Mouse (Mus musculus): ENCODE data around the gene Abcb6. TPM values are rescaled to one million over a fixed set of nuclear protein-coding genes. Genes with fewer than 3 reads are reported as not detected.

The Abcb6 gene
- polyA plus RNA-seq, 1 experiment from 2014 or later, result 29.5 TPM

GRCm38 (mm10) chr1:75138448-75138847 is 41.7 kb downstream of the Abcb6 start:
- Histone ChIP-seq H3K9ac (no peak overlapping the region), H3K27me3 (no peaks in the 10 kb centered on the region), H3K27ac (no peak overlapping the region), H3K4me2 (no peak overlapping the region), H3K36me3 (peaks cover 47% of the 10 kb centered on the region), H3K9me3 (no peaks in the 10 kb centered on the region), H3K4me3 (no peak overlapping the region), H3K4me1 (peaks cover 15% of the 10 kb centered on the region)
- 94% methylated on average over 2 of the region's 2 CpGs for WGBS
- no peak for ATAC-seq (ENCODE audit: insufficient number of reproducible peaks, low FRiP score, low TSS enrichment, low read depth)

GRCm38 (mm10) chr1:75136730-75137129 is 43.5 kb downstream of the Abcb6 start:
- Histone ChIP-seq H3K9me3 (no peaks in the 10 kb centered on the region), H3K9ac (no peak overlapping the region), H3K4me1 (peaks cover 13% of the 10 kb centered on the region), H3K4me2 (no peak overlapping the region), H3K27me3 (no peaks in the 10 kb centered on the region), H3K36me3 (peaks cover 47% of the 10 kb centered on the region), H3K27ac (no peak overlapping the region), H3K4me3 (no peak overlapping the region)
- no peak for ATAC-seq (ENCODE audit: insufficient number of reproducible peaks, low FRiP score, low TSS enrichment, low read depth)
- 55% methylated on average over 3 of the region's 3 CpGs for WGBS

- 71% methylated on average over 6 of the region's 6 CpGs for WGBS
- Histone ChIP-seq H3K27me3 (no peaks in the 10 kb centered on the region), H3K9ac (no peak overlapping the region), H3K4me2 (no peak overlapping the region), H3K9me3 (no peaks in the 10 kb centered on the region), H3K36me3 (peaks cover 47% of the 10 kb centered on the region), H3K4me1 (peaks cover 12% of the 10 kb centered on the region), H3K4me3 (no peak overlapping the region), H3K27ac (no peak overlapping the region)
- ATAC-seq (ENCODE audit: insufficient number of reproducible peaks, low FRiP score, low TSS enrichment, low read depth), result no peak
Observed at GRCm38 (mm10) chr1:75136293-75136692, 43.9 kb downstream of the Abcb6 start.

- Histone ChIP-seq H3K9me3 (no peaks in the 10 kb centered on the region), H3K36me3 (peaks cover 35% of the 10 kb centered on the region), H3K4me1 (no peaks in the 10 kb centered on the region), H3K4me2 (no peak within 1 kb of the TSS), H3K27ac (no peak within 1 kb of the TSS), H3K27me3 (no peaks in the 10 kb centered on the region), H3K4me3 (no peak within 1 kb of the TSS), H3K9ac (no peak within 1 kb of the TSS)
- WGBS, result 62% methylated on average over 12 of the region's 12 CpGs
- ATAC-seq (ENCODE audit: insufficient number of reproducible peaks, low FRiP score, low TSS enrichment, low read depth), result no peak
Observed at GRCm38 (mm10) chr1:75133421-75134207, 46.6 kb downstream of the Abcb6 start, which contains the start of gene Slc23a3. Gene Slc23a3, minus strand, starts transcription at chr1:75133890.

GRCm38 (mm10) chr1:75128641-75129040 is 51.6 kb downstream of the Abcb6 start:
- H3K9ac ChIP-seq, result no peak overlapping the region
- H3K4me2 ChIP-seq, result no peak overlapping the region
- no peaks in the 10 kb centered on the region for H3K36me3 ChIP-seq
- H3K4me1 ChIP-seq, result peaks cover 9% of the 10 kb centered on the region
- H3K9me3 ChIP-seq, result no peaks in the 10 kb centered on the region
- no peak for ATAC-seq (ENCODE audit: insufficient number of reproducible peaks, low FRiP score, low TSS enrichment, low read depth)
- H3K4me3 ChIP-seq, result no peak overlapping the region
- 79% methylated on average over 3 of the region's 3 CpGs for WGBS
- H3K27me3 ChIP-seq, result no peaks in the 10 kb centered on the region
- no peak overlapping the region for H3K27ac ChIP-seq

- Histone ChIP-seq H3K9ac (no peak overlapping the region), H3K4me2 (peak overlapping the region; percentile 65), H3K27ac (peak overlapping the region; percentile 98), H3K36me3 (no peaks in the 10 kb centered on the region), H3K9me3 (no peaks in the 10 kb centered on the region), H3K27me3 (no peaks in the 10 kb centered on the region), H3K4me1 (peaks cover 9% of the 10 kb centered on the region), H3K4me3 (peak overlapping the region; percentile 63)
- ATAC-seq (ENCODE audit: insufficient number of reproducible peaks, low FRiP score, low TSS enrichment, low read depth), result no peak
- WGBS, result 31% methylated on average over 5 of the region's 5 CpGs
Observed at GRCm38 (mm10) chr1:75125418-75125817, 54.8 kb downstream of the Abcb6 start.

- peak within 1 kb of the TSS; percentile 60 for H3K9ac ChIP-seq
- H3K4me2 ChIP-seq, result peak within 1 kb of the TSS; percentile 65
- H3K4me1 ChIP-seq, result peaks cover 9% of the 10 kb centered on the region
- H3K9me3 ChIP-seq, result no peaks in the 10 kb centered on the region
- no peaks in the 10 kb centered on the region for H3K27me3 ChIP-seq
- WGBS, result 1% methylated on average over 56 of the region's 56 CpGs
- ATAC-seq (ENCODE audit: insufficient number of reproducible peaks, low FRiP score, low TSS enrichment, low read depth), result peak; percentile 97
- H3K27ac ChIP-seq, result peak within 1 kb of the TSS; percentile 98
- H3K4me3 ChIP-seq, result peak within 1 kb of the TSS; percentile 63
- no peaks in the 10 kb centered on the region for H3K36me3 ChIP-seq
Observed at GRCm38 (mm10) chr1:75124346-75125321, 55.6 kb downstream of the Abcb6 start, which contains the start of gene Nhej1. Gene Nhej1, minus strand, starts transcription at chr1:75125200.

GRCm38 (mm10) chr1:75122211-75122610 is 58.0 kb downstream of the Abcb6 start:
- no peak overlapping the region for H3K27ac ChIP-seq
- no peak overlapping the region for H3K4me3 ChIP-seq
- no peak for ATAC-seq (ENCODE audit: insufficient number of reproducible peaks, low FRiP score, low TSS enrichment, low read depth)
- H3K9ac ChIP-seq, result no peak overlapping the region
- H3K4me2 ChIP-seq, result no peak overlapping the region
- H3K36me3 ChIP-seq, result no peaks in the 10 kb centered on the region
- peaks cover 9% of the 10 kb centered on the region for H3K4me1 ChIP-seq
- H3K9me3 ChIP-seq, result no peaks in the 10 kb centered on the region
- WGBS, result 77% methylated on average over 3 of the region's 3 CpGs
- no peaks in the 10 kb centered on the region for H3K27me3 ChIP-seq

Small RNAs within 50 kb of the gene (microRNA-seq; reads per million reads assigned to microRNA genes)
- not detected for gene Gm27943

Other genes starting within 250 kb of the Abcb6 start
- gene Cfap65, start 244.8 kb downstream of the Abcb6 start, polyA plus RNA-seq (2015; fragmentation: Nextera tagmentation; extraction: Ambion mirVana), result not detected in 2 replicates
- gene Ihh, start 228.7 kb downstream of the Abcb6 start, polyA plus RNA-seq (2015; fragmentation: Nextera tagmentation; extraction: Ambion mirVana), result 4.8 and 8.2 TPM in 2 replicates
- gene Nhej1, start 55.2 kb downstream of the Abcb6 start, polyA plus RNA-seq (2015; fragmentation: Nextera tagmentation; extraction: Ambion mirVana), result 10.7 and 10.9 TPM in 2 replicates
- gene Slc23a3, start 46.5 kb downstream of the Abcb6 start, polyA plus RNA-seq (2015; fragmentation: Nextera tagmentation; extraction: Ambion mirVana), result 0.19 and 0.35 TPM in 2 replicates
- 43.8 and 46.8 TPM in 2 replicates for gene Cnppd1, start 37.7 kb downstream of the Abcb6 start, polyA plus RNA-seq (2015; fragmentation: Nextera tagmentation; extraction: Ambion mirVana)
- gene Retreg2, start 37.6 kb downstream of the Abcb6 start, polyA plus RNA-seq (2015; fragmentation: Nextera tagmentation; extraction: Ambion mirVana), result 41.5 and 47.3 TPM in 2 replicates
- gene Zfand2b, start 11.7 kb downstream of the Abcb6 start, polyA plus RNA-seq (2015; fragmentation: Nextera tagmentation; extraction: Ambion mirVana), result 44.4 and 48.6 TPM in 2 replicates
- gene Ankzf1, start 11.8 kb upstream of the Abcb6 start, polyA plus RNA-seq (2015; fragmentation: Nextera tagmentation; extraction: Ambion mirVana), result 28.0 and 30.7 TPM in 2 replicates
- 33.9 TPM in 2 replicates for gene Atg9a, start 11.8 kb upstream of the Abcb6 start, polyA plus RNA-seq (2015; fragmentation: Nextera tagmentation; extraction: Ambion mirVana)
- gene Glb1l, start 30.4 kb upstream of the Abcb6 start, polyA plus RNA-seq (2015; fragmentation: Nextera tagmentation; extraction: Ambion mirVana), result 16.7 and 19.0 TPM in 2 replicates
- gene Stk16, start 30.4 kb upstream of the Abcb6 start, polyA plus RNA-seq (2015; fragmentation: Nextera tagmentation; extraction: Ambion mirVana), result 119 TPM in 2 replicates
- gene Tuba4a, start 39.5 kb upstream of the Abcb6 start, polyA plus RNA-seq (2015; fragmentation: Nextera tagmentation; extraction: Ambion mirVana), result 124 and 168 TPM in 2 replicates
- gene A630095N17Rik, start 51.7 kb upstream of the Abcb6 start, polyA plus RNA-seq (2015; fragmentation: Nextera tagmentation; extraction: Ambion mirVana), result not detected in 2 replicates
- 44.5 and 49.5 TPM in 2 replicates for gene Dnajb2, start 56.0 kb upstream of the Abcb6 start, polyA plus RNA-seq (2015; fragmentation: Nextera tagmentation; extraction: Ambion mirVana)
- gene Ptprn, start 84.1 kb upstream of the Abcb6 start, polyA plus RNA-seq (2015; fragmentation: Nextera tagmentation; extraction: Ambion mirVana), result 0.12 and 0.14 TPM in 2 replicates
- 0.35 TPM in 1 of 2 replicates, not detected in the other for gene Resp18, start 98.0 kb upstream of the Abcb6 start, polyA plus RNA-seq (2015; fragmentation: Nextera tagmentation; extraction: Ambion mirVana)
- gene Dnpep, start 137.6 kb upstream of the Abcb6 start, polyA plus RNA-seq (2015; fragmentation: Nextera tagmentation; extraction: Ambion mirVana), result 117 TPM in 2 replicates
- gene Des, start 179.9 kb upstream of the Abcb6 start, polyA plus RNA-seq (2015; fragmentation: Nextera tagmentation; extraction: Ambion mirVana), result 74.4 and 227 TPM in 2 replicates
- 15.4 and 16.3 TPM in 2 replicates for gene Speg, start 194.9 kb upstream of the Abcb6 start, polyA plus RNA-seq (2015; fragmentation: Nextera tagmentation; extraction: Ambion mirVana)

All from limb, embryonic 15.5 days (tissue).